Mouse (Mus musculus) MEL (cell line): ENCODE measurements at regions not wholly inside any gene's neighbourhood (a gene's known extent, or its start where the extent isn't known, plus 50 kb on each side); places are given as distances from the start of the nearest gene placed in this dataset.

Source experiments
- DNase-seq: peaks from one replicate; pipeline ENCODE4 v3.0.0; 2011; ENCODE audit warnings: low read depth, low spot score
- H3K27ac ChIP-seq: 2 replicates; pipeline ENCODE4 v1.5.1; 2012; ENCODE audit warnings: low read depth, mild to moderate bottlenecking, control low read depth, low read length, moderate library complexity; ENCODE audit not compliant: control insufficient read depth
- H3K27me3 ChIP-seq, 2 experiments: fragments of 150-350 bp in 1 of 2; sonication (generic) in 1 of 2; 2 replicates each; pipeline ENCODE4 v1.6.1; 2012; ENCODE audit warnings: low read length in 2 of 2, mild to moderate bottlenecking in 2 of 2, improper control_type of control experiment in 1 of 2, moderate library complexity in 1 of 2; ENCODE audit not compliant: insufficient read depth in 2 of 2, control insufficient read depth in 1 of 2
- H3K36me3 ChIP-seq, 2 experiments: 2 replicates each; pipeline ENCODE4 v1.6.1; 2012 to 2014; ENCODE audit warnings: low read length in 2 of 2, improper control_type of control experiment in 1 of 2, inconsistent platforms in 1 of 2, mild to moderate bottlenecking in 1 of 2; ENCODE audit not compliant: insufficient read depth in 2 of 2, control insufficient read depth in 1 of 2
- H3K4me1 ChIP-seq, 2 experiments: fragments of 150-350 bp in 1 of 2; sonication (generic) in 1 of 2; 2 replicates each; pipeline ENCODE4 v1.6.1; 2012; ENCODE audit warnings: low read length in 2 of 2, improper control_type of control experiment in 1 of 2, mild to moderate bottlenecking in 1 of 2; ENCODE audit not compliant: insufficient read depth in 2 of 2, control insufficient read depth in 1 of 2
- H3K4me3 ChIP-seq, 2 experiments: fragments of 150-350 bp in 1 of 2; sonication (generic) in 1 of 2; 2 replicates each; pipeline ENCODE4 v1.5.1; 2012; ENCODE audit warnings: low read depth in 2 of 2, low read length in 2 of 2, mild to moderate bottlenecking in 2 of 2, moderate library complexity in 2 of 2, control low read depth in 1 of 2, improper control_type of control experiment in 1 of 2; ENCODE audit not compliant: control insufficient read depth in 1 of 2, insufficient read depth in 1 of 2
- H3K79me2 ChIP-seq: 2 replicates; pipeline ENCODE4 v1.6.1; 2012; ENCODE audit warnings: mild to moderate bottlenecking, low read length, moderate library complexity; ENCODE audit not compliant: control insufficient read depth, poor library complexity, insufficient read depth
- H3K9ac ChIP-seq: 2 replicates; pipeline ENCODE4 v1.6.1; 2012; ENCODE audit warnings: low read depth, mild to moderate bottlenecking, control low read depth, low read length, moderate library complexity; ENCODE audit not compliant: control insufficient read depth, poor library complexity, severe bottlenecking
- H3K9me3 ChIP-seq: fragments of 150-350 bp; sonication (generic); replicated peaks from 2 replicates; pipeline ENCODE4 v1.6.1; 2012; ENCODE audit warnings: mild to moderate bottlenecking, low read length, improper control_type of control experiment, moderate library complexity; ENCODE audit not compliant: insufficient read depth
- CHD1 ChIP-seq: IDR thresholded peaks from 2 replicates; pipeline ENCODE4 v1.6.1; 2012; ENCODE audit warnings: low read depth, mild to moderate bottlenecking, inconsistent platforms, low read length, improper control_type of control experiment
- CHD2 ChIP-seq: IDR thresholded peaks from 2 replicates; pipeline ENCODE4 v1.6.1; 2011; ENCODE audit warnings: low read length, improper control_type of control experiment
- E2F4 ChIP-seq: IDR thresholded peaks from 2 replicates; pipeline ENCODE4 v1.6.1; 2011; ENCODE audit warnings: low read depth, low read length, improper control_type of control experiment, borderline replicate concordance
- EP300 ChIP-seq, 2 experiments: IDR thresholded peaks; 2 replicates each; pipeline ENCODE4 v1.6.1; 2011; ENCODE audit warnings: improper control_type of control experiment in 2 of 2, low read length in 2 of 2, low read depth in 1 of 2, mild to moderate bottlenecking in 1 of 2
- GABPA ChIP-seq: IDR thresholded peaks from 2 replicates; pipeline ENCODE4 v1.6.1; 2012; ENCODE audit warnings: low read depth, mild to moderate bottlenecking, inconsistent platforms, low read length, improper control_type of control experiment, moderate library complexity
- GATA1 ChIP-seq: IDR thresholded peaks from 2 replicates; pipeline ENCODE4 v1.6.1; 2011; ENCODE audit warnings: low read depth, low read length, improper control_type of control experiment
- HCFC1 ChIP-seq: IDR thresholded peaks from 2 replicates; pipeline ENCODE4 v1.6.1; 2012; ENCODE audit warnings: low read depth, mild to moderate bottlenecking, inconsistent platforms, low read length, improper control_type of control experiment, moderate library complexity
- KAT2A ChIP-seq: conservative IDR thresholded peaks from 2 replicates; pipeline ENCODE4 v1.6.1; 2012; ENCODE audit warnings: low read depth, low read length, improper control_type of control experiment, inconsistent platforms
- MAFK ChIP-seq: IDR thresholded peaks from 2 replicates; pipeline ENCODE4 v1.6.1; 2011; ENCODE audit warnings: low read depth, mild to moderate bottlenecking, low read length, improper control_type of control experiment, borderline replicate concordance
- MYB ChIP-seq: IDR thresholded peaks from 2 replicates; pipeline ENCODE4 v1.6.1; 2011; ENCODE audit warnings: mild to moderate bottlenecking, low read depth, low read length, improper control_type of control experiment
- MYC ChIP-seq: IDR thresholded peaks from 2 replicates; pipeline ENCODE4 v1.6.1; 2011; ENCODE audit warnings: low read depth, mild to moderate bottlenecking, low read length, improper control_type of control experiment, moderate library complexity
- NRF1 ChIP-seq: IDR thresholded peaks from 2 replicates; pipeline ENCODE4 v1.6.1; 2014; ENCODE audit warnings: low read depth, mild to moderate bottlenecking, inconsistent platforms, low read length, improper control_type of control experiment, moderate library complexity; ENCODE audit not compliant: poor library complexity, insufficient read depth, severe bottlenecking
- POLR2A ChIP-seq, 2 experiments: IDR thresholded peaks; 2 replicates each; pipeline ENCODE4 v1.6.1; 2011 to 2012; ENCODE audit warnings: low read length in 2 of 2, mild to moderate bottlenecking in 2 of 2, control low read depth in 1 of 2, improper control_type of control experiment in 1 of 2, low read depth in 1 of 2, moderate library complexity in 1 of 2; ENCODE audit not compliant: control insufficient read depth in 1 of 2, insufficient read depth in 1 of 2, poor library complexity in 1 of 2
- RCOR1 ChIP-seq: IDR thresholded peaks from 2 replicates; pipeline ENCODE4 v1.6.1; 2012; ENCODE audit warnings: low read depth, mild to moderate bottlenecking, inconsistent platforms, low read length, improper control_type of control experiment
- SIN3A ChIP-seq: IDR thresholded peaks from 2 replicates; pipeline ENCODE4 v1.6.1; 2012; ENCODE audit warnings: low read length, improper control_type of control experiment, inconsistent platforms
- SMC3 ChIP-seq: IDR thresholded peaks from 2 replicates; pipeline ENCODE4 v1.6.1; 2011; ENCODE audit warnings: low read depth, low read length, improper control_type of control experiment
- TCF12 ChIP-seq: IDR thresholded peaks from 2 replicates; pipeline ENCODE4 v1.6.1; 2014; ENCODE audit warnings: low read depth, mild to moderate bottlenecking, inconsistent platforms, low read length, improper control_type of control experiment, moderate library complexity
- USF1 ChIP-seq: IDR thresholded peaks from 2 replicates; pipeline ENCODE4 v1.6.1; 2014; ENCODE audit warnings: low read depth, mild to moderate bottlenecking, inconsistent platforms, low read length, improper control_type of control experiment, moderate library complexity
- USF2 ChIP-seq, 2 experiments: IDR thresholded peaks; 2 replicates each; pipeline ENCODE4 v1.6.1; 2011 to 2012; ENCODE audit warnings: improper control_type of control experiment in 2 of 2, low read length in 2 of 2, borderline replicate concordance in 1 of 2, inconsistent platforms in 1 of 2, low read depth in 1 of 2, mild to moderate bottlenecking in 1 of 2; ENCODE audit not compliant: insufficient read depth in 1 of 2
- ZC3H11A ChIP-seq: IDR thresholded peaks from 2 replicates; pipeline ENCODE4 v1.6.1; 2012; ENCODE audit warnings: low read depth, mild to moderate bottlenecking, inconsistent platforms, low read length, improper control_type of control experiment
- ZNF384 ChIP-seq: IDR thresholded peaks from 2 replicates; pipeline ENCODE4 v1.6.1; 2012; ENCODE audit warnings: low read depth, mild to moderate bottlenecking, inconsistent platforms, low read length, improper control_type of control experiment

GRCm38 (mm10) chr12:94469850-94470249 is 1222.2 kb upstream of the Flrt2 start:
- Histone ChIP-seq H3K27me3 (no peaks in the 10 kb centered on the region), H3K9ac (no peak overlapping the region)

GRCm38 (mm10) chr12:94470981-94471380 is 1221.0 kb upstream of the Flrt2 start:
- no peak for DNase-seq
- Histone ChIP-seq H3K36me3 (no peaks in the 10 kb centered on the region), H3K4me3 (no peak overlapping the region), H3K27me3 (no peaks in the 10 kb centered on the region), H3K9ac (no peak overlapping the region), H3K27ac (no peak overlapping the region), H3K4me1 (no peaks in the 10 kb centered on the region), H3K79me2 (no peaks in the 10 kb centered on the region), H3K9me3 (no peaks in the 10 kb centered on the region)
- TF ChIP-seq ZNF384 (no peak), TCF12 (no peak), POLR2A (IDR thresholded peaks at IDR 0.05; ENCODE audit: control insufficient read depth in 1 of 2, insufficient read depth in 1 of 2, low read depth in 1 of 2, low read length in 2 of 2, poor library complexity in 1 of 2) (no peak), MAFK (no peak)

More at GRCm38 (mm10) chr12:94469850-94470249, 1222.2 kb upstream of the Flrt2 start:
- no peak overlapping the region for H3K4me3 ChIP-seq
- no peak for TF ChIP-seq GABPA
- TF ChIP-seq EP300 (IDR thresholded peaks at IDR 0.05; ENCODE audit: low read depth in 1 of 2, low read length in 2 of 2): no peak
- TF ChIP-seq NRF1: no peak
- no peak for TF ChIP-seq USF1
- TF ChIP-seq GATA1: no peak
- no peak for TF ChIP-seq CHD2
- TF ChIP-seq CHD1: no peak
- TF ChIP-seq KAT2A: no peak
- no peak for TF ChIP-seq RCOR1
- TF ChIP-seq MAFK: no peak
- no peak for TF ChIP-seq SMC3
- TF ChIP-seq USF2 (IDR thresholded peaks at IDR 0.05; ENCODE audit: borderline replicate concordance in 1 of 2, insufficient read depth in 1 of 2, low read depth in 1 of 2, low read length in 2 of 2): no peak
- no peak for TF ChIP-seq ZC3H11A
- no peak for TF ChIP-seq E2F4
- no peak for TF ChIP-seq HCFC1
- TF ChIP-seq SIN3A: no peak
- no peak for TF ChIP-seq MYC
- TF ChIP-seq MYB: no peak
- no peak for TF ChIP-seq ZNF384
- TF ChIP-seq, all 39 proteins: peak for 0
- Histone ChIP-seq H3K36me3 (no peaks in the 10 kb centered on the region), H3K4me1 (no peaks in the 10 kb centered on the region), H3K79me2 (no peaks in the 10 kb centered on the region), H3K9me3 (no peaks in the 10 kb centered on the region), H3K27ac (no peak overlapping the region)
- DNase-seq: no peak
